Mouse (Mus musculus) 3T3-L1 (cell line): Measurements from ENCODE around the gene 4930583I09Rik.

ENCODE experiments used
- DNase-seq: peaks from one replicate; pipeline ENCODE4 v3.0.0-alpha.2; 2015; ENCODE audit warnings: low read depth, low spot score

Gene 4930583I09Rik

GRCm38 (mm10) chr17:64835928-64836327 lies at the start of gene 4930583I09Rik:
Gene 4930583I09Rik (minus strand): TSS chr17:64836071.
- peak; percentile 21 for DNase-seq

GRCm38 (mm10) chr17:64876111-64876510 lies 40.2 kb upstream of the 4930583I09Rik start:
- no peak for DNase-seq

- DNase-seq: peak; percentile 52
Measured at GRCm38 (mm10) chr17:64873651-64874072, 37.8 kb upstream of the 4930583I09Rik start.

GRCm38 (mm10) chr17:64863817-64864216 lies 27.9 kb upstream of the 4930583I09Rik start:
- DNase-seq: no peak

- no peak for DNase-seq
Measured at GRCm38 (mm10) chr17:64860963-64861362, 25.1 kb upstream of the 4930583I09Rik start.

GRCm38 (mm10) chr17:64858848-64859247 lies 23.0 kb upstream of the 4930583I09Rik start:
- no peak for DNase-seq

GRCm38 (mm10) chr17:64848031-64848430 lies 12.2 kb upstream of the 4930583I09Rik start:
- DNase-seq: no peak

GRCm38 (mm10) chr17:64846654-64847053 lies 10.8 kb upstream of the 4930583I09Rik start:
- DNase-seq: no peak

GRCm38 (mm10) chr17:64836892-64837291 lies 1.0 kb upstream of the 4930583I09Rik start:
- no peak for DNase-seq

- no peak for DNase-seq
Measured at GRCm38 (mm10) chr17:64836352-64836751, 481 bp upstream of the 4930583I09Rik start.

- DNase-seq: no peak
Measured at GRCm38 (mm10) chr17:64833906-64834490, 1.9 kb downstream of the 4930583I09Rik start.

- DNase-seq: no peak
Measured at GRCm38 (mm10) chr17:64833071-64833470, 2.8 kb downstream of the 4930583I09Rik start.

GRCm38 (mm10) chr17:64827482-64827881 lies 8.4 kb downstream of the 4930583I09Rik start:
- no peak for DNase-seq

- DNase-seq: no peak
Measured at GRCm38 (mm10) chr17:64826843-64827242, 9.0 kb downstream of the 4930583I09Rik start.

- DNase-seq: no peak
Measured at GRCm38 (mm10) chr17:64822561-64822960, 13.3 kb downstream of the 4930583I09Rik start.

- DNase-seq: no peak
Measured at GRCm38 (mm10) chr17:64820841-64821593, 14.9 kb downstream of the 4930583I09Rik start.

- DNase-seq: no peak
Measured at GRCm38 (mm10) chr17:64816298-64816697, 19.6 kb downstream of the 4930583I09Rik start.

- DNase-seq: no peak
Measured at GRCm38 (mm10) chr17:64815806-64816205, 20.1 kb downstream of the 4930583I09Rik start.

GRCm38 (mm10) chr17:64813568-64813967 lies 22.3 kb downstream of the 4930583I09Rik start:
- no peak for DNase-seq

GRCm38 (mm10) chr17:64806035-64806589 lies 29.8 kb downstream of the 4930583I09Rik start:
- no peak for DNase-seq

GRCm38 (mm10) chr17:64804375-64805124 lies 31.3 kb downstream of the 4930583I09Rik start:
- no peak for DNase-seq

GRCm38 (mm10) chr17:64802956-64803275 lies 33.0 kb downstream of the 4930583I09Rik start:
- no peak for DNase-seq
